Mouse (Mus musculus): ENCODE measurements around the gene Tcp10b. TPM values are rescaled to one million over a fixed set of nuclear protein-coding genes. Genes with fewer than 3 reads are reported as not detected.
"Not testable (repeated sequence)": the region's sequence is repeated elsewhere in the genome, so short reads cannot be mapped to it uniquely, and the experiment has no call there.

Gene Tcp10b
- total RNA-seq (2017): not detected in 2 replicates

DNA sequence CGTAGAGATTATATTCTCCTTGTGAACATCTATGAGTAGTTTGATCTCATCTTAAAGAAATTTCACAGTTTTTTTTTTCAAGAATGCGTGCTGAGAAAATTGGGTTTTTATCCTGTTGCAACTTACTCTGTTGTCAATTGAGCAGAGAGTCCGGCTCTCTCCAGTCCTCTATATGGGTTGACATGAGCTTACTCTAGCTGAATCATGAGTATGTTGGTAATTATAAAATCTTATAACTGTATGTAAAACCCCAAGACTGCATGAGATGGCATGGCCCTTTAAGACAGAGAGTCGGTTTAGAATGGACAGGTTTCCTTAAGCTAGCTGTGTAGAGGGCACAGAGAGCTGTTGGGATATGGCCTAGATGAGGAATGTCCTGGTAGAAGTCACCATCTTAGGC lies at the start of gene Tcp10b:
Gene Tcp10b, plus strand, starts transcription at position 301 of the 400 bp plus-strand sequence.
- not testable (repeated sequence) for ATAC-seq (ENCODE audit: extremely low read depth, insufficient number of reproducible peaks, low FRiP score, poor library complexity, severe bottlenecking)

- no peak for ATAC-seq (ENCODE audit: extremely low read depth, insufficient number of reproducible peaks, low FRiP score, poor library complexity, severe bottlenecking)
Measured at GRCm38 (mm10) chr17:13013316-13013715, 47.6 kb upstream of the Tcp10b start.

GRCm38 (mm10) chr17:13036627-13037192 lies 24.2 kb upstream of the Tcp10b start:
- ATAC-seq (ENCODE audit: extremely low read depth, insufficient number of reproducible peaks, low FRiP score, poor library complexity, severe bottlenecking): 0 out of 2 replicates have a peak, but pooled peaks have one; percentile 13

GRCm38 (mm10) chr17:13043846-13044673 lies 16.8 kb upstream of the Tcp10b start:
- peak; percentile 53 for ATAC-seq (ENCODE audit: extremely low read depth, insufficient number of reproducible peaks, low FRiP score, poor library complexity, severe bottlenecking)

DNA sequence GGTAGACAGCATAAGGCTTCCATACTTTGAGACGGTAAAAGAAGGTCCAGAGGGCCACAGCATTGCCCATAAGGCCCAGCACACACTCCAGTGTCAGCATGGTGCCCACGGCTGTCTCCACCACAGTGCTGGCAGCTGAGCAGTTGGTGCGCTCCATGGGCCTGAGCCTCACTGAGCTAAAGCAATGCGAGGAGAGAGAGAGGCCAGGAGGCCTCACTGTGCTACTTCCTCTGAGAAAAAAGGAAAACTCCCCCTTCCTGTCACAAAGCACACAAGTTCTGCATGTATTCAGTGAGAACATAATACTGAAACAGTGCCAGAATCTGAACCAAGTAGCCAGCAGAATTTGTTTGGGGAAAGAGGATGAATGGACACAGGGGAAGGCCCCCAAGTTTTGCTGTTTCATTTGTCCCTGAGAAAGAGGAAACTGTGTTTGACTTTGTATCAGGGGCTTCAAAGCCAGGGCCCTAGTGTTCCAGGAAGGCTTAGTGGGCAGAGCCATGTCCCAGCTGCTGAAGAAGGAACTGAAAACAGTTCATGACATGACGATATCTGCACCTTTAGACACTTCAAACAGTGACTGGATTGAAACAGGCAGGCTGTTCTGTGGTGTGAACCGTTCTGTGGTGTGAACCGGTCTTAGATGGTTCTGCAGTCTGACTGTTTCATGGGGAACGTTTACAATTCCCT lies 8.6 kb upstream of the Tcp10b start, which contains the start of gene Gpr31b:
Gene Gpr31b, minus strand, starts transcription at position 173 of the 690 bp plus-strand sequence.
- ATAC-seq (ENCODE audit: extremely low read depth, insufficient number of reproducible peaks, low FRiP score, poor library complexity, severe bottlenecking): not testable (repeated sequence)

GRCm38 (mm10) chr17:13062882-13063281 lies 2.0 kb downstream of the Tcp10b start:
- ATAC-seq (ENCODE audit: extremely low read depth, insufficient number of reproducible peaks, low FRiP score, poor library complexity, severe bottlenecking): not testable (repeated sequence)

GRCm38 (mm10) chr17:13067864-13068385 lies 7.0 kb downstream of the Tcp10b start:
- ATAC-seq (ENCODE audit: extremely low read depth, insufficient number of reproducible peaks, low FRiP score, poor library complexity, severe bottlenecking): not testable (repeated sequence)

DNA sequence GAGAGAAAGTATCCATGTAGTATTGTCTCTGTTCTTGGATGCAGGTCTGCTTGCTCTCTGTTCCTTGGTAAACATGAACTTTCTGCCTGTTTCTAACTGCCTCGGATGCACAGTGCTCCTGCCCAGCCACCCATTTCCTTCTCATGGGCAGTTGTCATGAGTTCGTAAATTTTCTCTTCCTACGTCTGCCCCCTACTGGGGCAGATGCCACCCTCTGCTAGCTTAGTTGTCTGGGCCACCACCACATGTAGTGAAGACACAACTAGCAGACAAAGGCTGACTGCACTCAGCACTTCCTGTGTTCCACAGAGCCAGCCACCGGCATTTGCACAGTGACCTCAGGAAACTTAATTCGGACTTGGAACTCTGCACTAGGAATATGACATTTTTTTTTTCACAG lies 8.3 kb downstream of the Tcp10b start:
- not testable (repeated sequence) for ATAC-seq (ENCODE audit: extremely low read depth, insufficient number of reproducible peaks, low FRiP score, poor library complexity, severe bottlenecking)

DNA sequence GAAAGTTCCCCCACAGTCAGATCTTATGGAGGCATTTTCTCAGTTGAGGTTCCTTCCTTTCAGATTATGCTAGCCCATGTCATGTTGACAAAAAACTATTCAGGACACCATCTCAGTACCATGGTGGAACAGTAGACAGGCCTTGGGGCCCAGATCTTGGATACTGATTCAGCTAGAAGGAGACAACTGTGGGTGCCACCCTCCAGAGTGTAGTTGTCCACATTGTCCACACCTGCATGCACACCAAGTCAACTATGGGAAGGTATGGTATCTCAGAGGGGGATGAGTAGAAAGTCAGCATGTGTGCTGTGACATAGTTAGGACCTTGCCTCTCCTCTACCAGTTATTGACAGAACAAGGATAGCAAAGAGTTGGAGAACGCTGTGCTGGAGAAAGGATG lies 30.6 kb downstream of the Tcp10b start:
- peak; percentile 31; the same call in 1 of the 2 replicates for ATAC-seq (ENCODE audit: extremely low read depth, insufficient number of reproducible peaks, low FRiP score, poor library complexity, severe bottlenecking)

GRCm38 (mm10) chr17:13092100-13092764 lies 31.3 kb downstream of the Tcp10b start:
- ATAC-seq (ENCODE audit: extremely low read depth, insufficient number of reproducible peaks, low FRiP score, poor library complexity, severe bottlenecking): not testable (repeated sequence)

DNA sequence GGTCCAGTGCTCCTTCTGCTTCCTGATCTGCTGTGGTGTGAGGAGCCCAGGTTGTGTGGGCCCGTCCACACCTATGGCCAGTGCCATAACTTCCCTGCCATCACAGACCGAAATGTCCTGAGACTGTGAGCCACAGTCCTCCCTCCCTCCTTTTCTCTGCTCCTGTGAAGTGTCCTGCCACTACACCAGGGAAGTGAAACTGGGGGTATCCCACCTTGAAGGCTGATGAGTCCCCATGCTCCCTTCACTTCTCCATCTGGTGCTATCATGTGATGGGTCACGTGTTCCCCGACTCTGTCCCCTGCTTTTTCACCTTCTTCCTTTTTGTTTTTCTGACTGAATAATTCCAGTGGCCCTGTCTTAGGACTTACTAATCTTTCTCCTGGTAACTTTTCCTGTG lies 32.1 kb downstream of the Tcp10b start:
- not testable (repeated sequence) for ATAC-seq (ENCODE audit: extremely low read depth, insufficient number of reproducible peaks, low FRiP score, poor library complexity, severe bottlenecking)

DNA sequence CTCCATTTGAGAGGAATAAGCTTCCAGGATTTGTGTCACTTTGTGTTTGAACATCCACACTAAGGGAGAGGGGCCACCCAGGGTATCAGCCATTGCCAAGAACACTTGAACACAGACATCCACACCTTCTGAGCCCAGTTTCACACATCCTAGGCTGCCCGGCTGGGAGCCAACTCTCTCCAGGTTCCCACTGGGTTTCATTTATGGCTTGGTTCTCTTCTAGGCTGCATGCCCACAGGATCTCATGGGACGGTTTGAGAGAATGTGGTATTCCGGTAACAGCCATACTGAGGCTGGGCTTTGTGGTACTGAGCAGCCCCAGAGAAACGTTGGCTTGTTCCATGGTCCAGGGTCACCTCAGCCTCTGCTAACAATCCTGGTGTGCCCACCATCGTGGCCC lies 45.7 kb downstream of the Tcp10b start:
- ATAC-seq (ENCODE audit: extremely low read depth, insufficient number of reproducible peaks, low FRiP score, poor library complexity, severe bottlenecking): not testable (repeated sequence)

DNA sequence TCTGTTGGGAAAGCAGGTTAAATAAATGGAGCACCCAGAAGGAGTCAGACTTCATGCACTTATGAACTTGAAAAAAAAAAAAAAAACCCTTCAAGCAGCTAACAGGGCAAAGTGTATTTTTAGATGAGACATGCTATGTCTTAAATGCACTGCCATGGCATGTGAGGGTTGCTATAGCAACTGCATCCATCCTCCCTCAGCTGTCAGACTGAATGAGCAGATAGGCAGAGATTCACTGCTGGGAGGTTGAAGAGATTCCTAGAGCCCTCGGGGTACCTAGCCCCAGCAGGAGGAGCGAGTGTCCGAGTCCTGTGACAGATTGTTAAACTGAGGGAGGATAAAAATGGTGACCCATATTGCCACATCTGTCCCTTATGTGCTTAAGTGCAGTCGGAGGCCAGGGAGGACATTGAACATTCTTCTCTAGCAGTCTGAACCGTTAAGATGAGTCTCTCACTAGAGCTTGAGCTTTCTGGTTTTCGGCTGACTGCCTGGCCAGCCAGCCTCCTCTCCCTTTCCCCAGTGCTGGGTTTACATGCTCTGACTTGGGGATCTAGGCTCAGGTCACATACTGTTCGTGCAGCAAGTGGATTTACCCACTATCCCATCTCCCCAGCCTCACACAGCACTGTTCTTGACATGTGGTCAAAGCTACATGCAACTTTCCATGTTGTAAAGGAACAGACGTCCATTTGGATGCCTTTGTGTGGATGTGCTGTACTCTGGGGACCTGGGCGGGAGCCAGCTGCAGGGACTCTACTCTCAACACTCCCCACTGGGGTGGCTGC lies 51.8 kb downstream of the Tcp10b start:
- not testable (repeated sequence) for ATAC-seq (ENCODE audit: extremely low read depth, insufficient number of reproducible peaks, low FRiP score, poor library complexity, severe bottlenecking)

DNA sequence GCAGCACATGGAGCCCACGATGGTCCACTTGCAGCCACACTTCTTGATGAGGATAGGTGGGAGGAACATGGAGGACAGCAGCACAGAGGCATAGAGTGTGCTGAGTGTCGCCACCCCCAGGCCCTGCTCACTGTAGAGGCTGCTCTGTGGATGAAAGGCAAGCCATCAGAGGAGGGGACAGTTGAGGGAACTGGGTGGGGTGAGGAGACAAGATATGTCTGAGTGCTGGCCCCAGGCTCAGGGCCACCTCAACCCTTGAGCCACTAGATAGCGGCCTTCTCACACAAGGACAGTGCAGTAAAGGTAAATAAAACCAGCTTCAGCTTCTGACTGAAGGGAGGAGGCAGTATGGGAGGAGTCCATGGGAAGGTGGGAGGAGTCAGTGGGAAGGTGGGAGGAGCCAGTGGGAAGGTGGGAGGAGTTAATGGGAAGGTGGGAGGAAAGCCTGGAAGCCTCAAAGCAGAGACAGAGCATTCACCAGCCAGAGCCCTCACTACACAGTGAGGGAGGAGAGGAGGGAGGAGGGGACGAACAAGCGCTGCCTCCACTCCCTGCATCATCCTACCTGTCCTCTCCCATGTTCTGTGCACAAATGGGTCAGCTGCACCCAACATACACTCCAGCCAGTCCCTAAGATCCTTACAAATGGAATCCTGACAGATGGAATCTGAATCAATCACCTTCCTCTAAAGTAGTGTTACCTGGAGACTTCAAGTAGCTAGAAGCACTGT lies 62.6 kb downstream of the Tcp10b start:
- ATAC-seq (ENCODE audit: extremely low read depth, insufficient number of reproducible peaks, low FRiP score, poor library complexity, severe bottlenecking): peak; percentile 2; the same call in 1 of the 2 replicates

DNA sequence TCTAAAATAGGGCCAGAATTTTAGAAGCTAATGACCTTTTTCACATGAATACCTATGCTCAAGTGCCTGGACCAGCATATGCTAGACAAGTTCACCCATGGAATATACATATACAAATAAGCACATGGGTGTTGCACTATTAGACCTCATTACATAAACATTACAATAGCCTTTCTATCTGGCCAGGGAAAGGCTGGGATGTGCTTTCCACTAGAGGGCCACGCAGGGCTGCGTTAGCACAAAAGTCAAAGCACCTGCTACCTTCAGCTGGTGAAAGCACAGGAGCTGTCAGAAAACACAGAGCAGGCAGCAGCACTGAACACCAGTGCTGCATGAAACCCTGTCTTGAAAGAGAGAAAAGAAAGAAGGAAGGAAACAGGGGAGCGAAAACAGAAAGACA lies 63.3 kb downstream of the Tcp10b start:
- not testable (repeated sequence) for ATAC-seq (ENCODE audit: extremely low read depth, insufficient number of reproducible peaks, low FRiP score, poor library complexity, severe bottlenecking)

- not testable (repeated sequence) for ATAC-seq (ENCODE audit: extremely low read depth, insufficient number of reproducible peaks, low FRiP score, poor library complexity, severe bottlenecking)
Measured at GRCm38 (mm10) chr17:13129324-13129723, 68.4 kb downstream of the Tcp10b start.

DNA sequence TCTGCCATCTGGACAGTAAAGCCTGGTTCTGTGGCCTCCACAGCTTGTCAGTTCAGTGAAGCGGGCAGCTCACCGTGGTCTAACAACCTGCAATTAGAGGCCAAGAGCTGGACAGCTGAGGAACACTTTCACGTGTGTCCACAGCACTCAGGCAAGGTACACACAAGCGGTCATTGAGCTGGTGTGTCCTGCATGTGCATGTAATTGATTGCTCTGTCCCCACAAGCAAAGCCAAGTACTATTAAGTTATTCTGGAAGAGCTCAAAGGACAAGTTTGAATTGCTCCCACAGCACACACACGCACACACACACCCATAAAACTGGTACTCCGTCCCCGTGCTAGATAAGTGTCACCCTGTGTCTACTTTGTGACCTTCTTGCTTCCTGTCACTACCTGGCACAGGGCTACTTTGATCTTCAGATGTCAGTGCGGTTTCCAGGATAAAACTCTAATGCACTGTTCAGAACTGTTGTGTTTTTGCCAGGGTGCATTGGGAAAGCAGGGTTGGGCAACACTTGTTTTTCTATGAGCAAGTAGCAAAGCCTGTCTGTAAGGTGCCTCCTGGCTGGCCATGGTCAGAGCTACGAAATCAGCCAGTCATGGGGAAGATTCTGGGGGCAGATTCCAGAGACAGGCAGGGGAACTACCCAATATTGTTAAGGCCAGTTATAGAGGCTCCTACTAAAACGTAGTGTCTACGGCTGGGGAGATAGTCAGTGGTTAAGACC lies 69.0 kb downstream of the Tcp10b start:
- ATAC-seq (ENCODE audit: extremely low read depth, insufficient number of reproducible peaks, low FRiP score, poor library complexity, severe bottlenecking): not testable (repeated sequence)
